Mouse (Mus musculus) liver, embryonic 18 days (tissue): ENCODE results near the gene Il21. TPM values are rescaled to one million over a fixed set of nuclear protein-coding genes. Genes with fewer than 3 reads are reported as not detected.

Experiments used
- polyA plus RNA-seq: library from polyadenylated mRNA; depleted of rRNA; stranded (reverse); fragments of >200 nt; gene quantifications from 2 replicates; pipeline ENCODE4 v1.2.3, GENCODE M21; 2012; rRNA removed

Gene Il21
- not detected in 2 replicates for polyA plus RNA-seq

GRCm38 (mm10) chr3:37232586-37233222, at the start of gene Il21:
Gene Il21 (minus strand): TSS chr3:37232636.

Other genes starting within 250 kb of the Il21 start
- 0.02 and 0.07 TPM in 2 replicates for gene Adad1, start 169.1 kb downstream of the Il21 start, polyA plus RNA-seq
- gene Il2, start 106.7 kb downstream of the Il21 start, polyA plus RNA-seq = 0.03 TPM in 1 of 2 replicates, not detected in the other
- 0.96 and 1.1 TPM in 2 replicates for gene Bbs12, start 79.9 kb upstream of the Il21 start, polyA plus RNA-seq
- gene Cetn4, start 80.1 kb upstream of the Il21 start, polyA plus RNA-seq = 0.75 and 0.77 TPM in 2 replicates
- 0.32 and 0.68 TPM in 2 replicates for gene Fgf2, start 115.7 kb upstream of the Il21 start, polyA plus RNA-seq
- gene Spata5, start 187.3 kb upstream of the Il21 start, polyA plus RNA-seq = 4.0 and 4.8 TPM in 2 replicates
- gene Nudt6, start 187.6 kb upstream of the Il21 start, polyA plus RNA-seq = 6.2 and 6.8 TPM in 2 replicates